Mouse (Mus musculus) urinary bladder, adult 2 months (tissue): ENCODE measurements around the gene Mga. TPM values are rescaled to one million over a fixed set of nuclear protein-coding genes. Genes with fewer than 3 reads are reported as not detected.

Experiments used
- DNase-seq: peaks from one replicate; pipeline ENCODE4 v3.0.0; 2022; ENCODE audit warnings: low spot score
- polyA plus RNA-seq: library from polyadenylated mRNA; depleted of rRNA; stranded (reverse); fragments of >200 nt; gene quantifications from 2 replicates; pipeline ENCODE4 v1.2.3, GENCODE M21; 2012; rRNA removed

Mga gene
- polyA plus RNA-seq: 12.9 and 15.1 TPM in 2 replicates

DNA sequence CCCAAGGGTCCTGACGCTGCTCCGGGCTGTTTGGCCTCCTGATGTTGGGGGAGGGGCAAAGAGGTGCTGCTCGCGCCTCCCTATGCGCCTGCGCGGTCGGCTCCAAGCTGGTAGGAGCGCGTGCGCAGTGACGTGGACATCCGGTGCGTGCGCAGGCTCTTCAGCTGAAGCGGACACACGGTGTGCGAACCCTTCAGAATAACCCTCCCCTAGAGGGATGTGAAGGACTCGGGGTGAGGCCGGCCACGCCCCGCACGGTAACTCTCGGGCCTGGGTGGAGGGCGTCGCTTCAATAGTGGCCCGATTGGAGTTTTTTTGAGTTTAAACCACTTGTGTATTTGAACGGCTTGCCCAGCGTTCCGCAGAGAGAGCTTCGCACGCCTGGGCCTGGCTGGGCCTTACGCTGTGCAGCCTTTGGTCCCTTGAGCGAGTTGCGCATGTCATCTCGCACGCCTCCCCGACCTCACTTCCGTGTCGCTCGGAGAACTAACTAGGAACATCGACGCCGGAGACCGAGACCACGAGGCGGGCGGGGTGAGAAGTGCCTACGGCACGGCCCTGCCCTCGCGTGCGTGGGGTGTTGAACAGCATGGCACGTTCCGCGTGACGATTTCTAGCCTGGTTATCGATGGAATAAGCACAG lies at the start of gene Mga:
TSS of gene Mga (plus strand) at position 139 of the 643 bp plus-strand sequence.
- DNase-seq: peak; percentile 90

DNA sequence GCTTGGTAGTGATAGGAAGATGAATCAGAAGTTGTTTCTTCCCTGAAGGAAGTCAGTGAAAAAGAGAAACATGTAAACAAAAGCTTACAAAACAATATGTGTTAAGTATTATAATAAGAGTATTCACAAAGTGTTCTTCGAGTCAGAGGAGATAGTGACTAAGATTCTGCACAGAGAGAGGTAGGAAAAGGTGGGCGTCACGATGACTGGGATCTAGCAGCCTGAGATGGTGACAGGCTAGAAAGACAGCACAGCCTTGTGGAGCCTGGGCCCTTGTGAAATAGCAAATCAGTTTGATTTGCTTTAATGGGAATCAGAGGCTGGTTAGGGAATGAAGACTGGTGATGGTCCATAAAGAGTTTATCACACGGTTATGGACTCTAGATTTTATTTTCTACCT lies 43.2 kb upstream of the Mga start:
- DNase-seq: no peak

DNA sequence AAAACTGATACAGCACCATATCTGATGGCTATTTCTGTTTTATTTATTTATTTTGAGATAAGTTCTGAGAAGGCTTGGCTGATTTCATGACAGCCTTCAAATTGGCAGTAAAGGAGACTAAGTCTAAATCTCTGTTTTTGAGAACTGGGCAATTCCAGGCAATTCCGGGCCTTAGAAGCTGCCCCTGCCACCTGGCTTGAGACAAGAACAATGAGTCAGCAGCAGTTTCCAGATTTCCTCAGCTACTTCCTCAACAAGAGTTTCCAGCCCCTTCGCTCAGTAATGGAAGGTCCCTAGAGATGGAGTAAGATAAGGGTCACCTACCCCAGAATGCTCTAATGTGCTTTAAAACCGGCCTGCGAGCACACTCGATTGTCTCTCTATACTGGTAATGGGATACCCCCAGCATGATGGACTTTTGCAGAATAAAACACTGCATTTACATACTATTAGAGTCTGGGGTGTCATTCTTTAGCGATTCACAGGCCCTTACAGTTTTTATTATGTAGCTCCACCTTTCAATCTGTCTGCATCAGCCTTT lies 41.6 kb upstream of the Mga start:
- DNase-seq: no peak

DNA sequence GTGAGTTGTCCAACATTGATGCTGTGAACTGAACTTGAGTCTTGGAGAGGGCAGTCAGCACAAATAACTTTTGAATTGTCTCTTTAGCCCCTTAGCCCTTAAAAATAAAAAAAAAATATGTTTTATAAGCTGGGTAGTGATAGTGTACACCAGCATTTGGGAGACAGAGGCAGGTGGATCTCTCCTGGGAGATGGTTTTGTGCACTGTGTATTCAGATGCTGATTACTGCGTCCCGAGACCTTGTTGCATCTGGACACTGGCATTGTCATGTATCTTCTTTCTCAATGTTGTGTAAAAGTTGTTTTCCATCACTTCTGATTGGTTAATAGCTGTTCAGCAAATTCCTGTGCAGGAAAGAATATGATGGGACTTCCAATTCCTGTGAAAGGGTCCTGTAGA lies 39.7 kb upstream of the Mga start:
- no peak for DNase-seq

DNA sequence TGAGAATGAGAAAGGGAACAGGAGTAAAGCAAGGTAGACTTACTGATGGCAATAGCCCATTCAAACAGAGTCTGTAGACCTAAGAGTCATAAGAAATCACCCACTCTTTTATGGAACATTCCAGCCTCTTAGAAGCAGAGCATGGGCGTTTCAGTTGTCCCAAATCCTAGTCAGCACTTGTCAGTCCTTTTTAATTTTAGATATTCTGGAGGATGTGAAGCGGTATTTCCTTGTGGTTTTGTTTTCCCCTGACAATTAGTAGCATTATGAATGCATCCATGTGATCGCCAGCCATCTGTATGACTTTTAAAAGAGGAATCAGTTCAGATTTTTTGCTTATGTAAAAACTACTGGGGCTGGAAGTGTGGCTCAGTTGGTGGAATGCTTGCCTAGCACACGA lies 32.5 kb upstream of the Mga start:
- no peak for DNase-seq

DNA sequence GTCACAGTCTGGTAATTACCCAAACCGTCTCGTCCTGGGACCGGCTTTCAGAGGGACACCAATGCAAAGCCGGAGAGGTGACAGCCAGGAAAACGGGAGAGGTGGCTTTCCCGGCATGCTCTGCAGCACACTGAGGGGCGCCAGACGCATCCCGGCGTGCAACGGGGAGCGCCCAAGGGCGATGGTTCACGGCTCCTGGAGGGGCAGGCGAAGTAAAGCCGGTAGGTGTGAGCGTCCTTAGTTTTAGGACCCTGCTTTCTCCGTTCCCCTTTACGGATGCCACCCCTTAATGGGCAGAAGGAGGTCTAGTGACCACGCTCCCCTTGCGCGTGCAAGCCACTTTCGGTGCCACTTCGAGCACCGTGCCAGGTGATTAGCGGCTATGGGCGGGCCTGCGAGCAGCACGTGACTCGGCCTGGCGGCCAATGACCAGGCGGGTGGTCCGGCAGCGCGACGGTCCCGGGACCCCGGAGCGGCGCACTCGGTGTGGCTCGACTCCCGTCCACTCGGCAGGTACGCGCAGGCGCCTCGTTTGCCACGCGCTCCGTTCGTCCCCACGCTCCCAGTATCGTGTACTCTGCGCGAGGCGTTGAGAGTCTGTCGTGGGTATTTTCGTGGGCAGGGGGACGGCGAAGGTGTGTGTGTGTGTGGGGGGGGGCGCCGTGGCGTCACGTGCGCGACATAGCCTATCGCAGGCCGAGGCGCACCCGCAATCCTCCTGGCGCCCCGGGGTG lies 24.5 kb upstream of the Mga start:
- DNase-seq: peak; percentile 70

DNA sequence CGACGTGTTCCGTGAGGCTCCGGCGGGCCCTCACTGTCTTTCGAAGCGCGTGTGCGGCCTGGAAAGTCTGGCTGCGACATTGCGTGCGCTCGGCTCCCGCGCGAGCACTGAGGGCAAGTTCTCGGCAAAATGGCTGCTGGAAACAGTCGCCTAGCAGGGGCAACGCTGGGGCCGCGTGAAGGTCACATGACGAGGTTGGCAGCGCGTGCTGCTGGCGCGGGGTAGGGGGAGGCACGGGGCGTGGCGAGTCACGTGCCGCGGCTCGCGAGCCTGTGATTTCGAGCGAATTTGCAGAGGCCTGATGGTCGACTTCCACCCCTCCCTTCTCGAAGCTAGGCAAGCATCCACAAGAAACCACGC lies 23.9 kb upstream of the Mga start:
- no peak for DNase-seq

DNA sequence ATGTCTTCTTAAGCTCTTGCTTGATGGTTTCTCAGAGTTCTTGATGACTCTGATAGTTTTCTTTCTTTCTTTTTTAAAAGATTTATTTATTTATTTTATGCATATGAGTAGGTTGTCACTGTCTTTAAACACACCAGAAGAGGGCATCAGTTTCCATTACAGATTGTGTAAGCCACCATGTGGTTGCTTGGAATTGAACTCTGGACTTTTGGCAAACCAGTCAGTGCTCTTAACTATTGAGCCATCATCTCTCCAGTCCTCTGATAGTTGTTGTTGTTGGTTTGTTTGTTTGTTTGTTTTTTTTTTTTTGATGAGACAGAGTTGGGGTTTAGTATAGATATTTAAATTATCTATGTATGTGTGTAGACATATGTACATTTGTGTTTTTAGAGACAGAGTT lies 21.0 kb upstream of the Mga start:
- no peak for DNase-seq

DNA sequence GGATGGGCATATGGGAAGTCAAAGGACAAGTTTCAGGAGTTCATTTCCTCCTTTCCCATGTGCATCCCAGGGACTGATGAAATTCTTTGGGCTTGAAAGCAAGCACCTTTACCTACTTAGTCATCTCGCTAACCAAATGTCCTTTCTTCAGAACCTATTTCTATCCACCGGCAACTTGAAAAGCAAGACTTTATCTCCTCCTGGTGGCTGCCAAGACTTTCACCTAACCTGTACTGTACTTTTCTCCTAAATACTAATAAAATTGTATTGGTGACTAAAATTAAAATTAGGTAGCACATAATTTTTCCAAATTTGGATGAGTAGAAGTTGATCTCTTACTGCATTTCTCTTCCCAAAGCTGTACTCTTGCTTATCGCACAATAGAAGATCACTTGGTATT lies 9.8 kb upstream of the Mga start:
- no peak for DNase-seq

DNA sequence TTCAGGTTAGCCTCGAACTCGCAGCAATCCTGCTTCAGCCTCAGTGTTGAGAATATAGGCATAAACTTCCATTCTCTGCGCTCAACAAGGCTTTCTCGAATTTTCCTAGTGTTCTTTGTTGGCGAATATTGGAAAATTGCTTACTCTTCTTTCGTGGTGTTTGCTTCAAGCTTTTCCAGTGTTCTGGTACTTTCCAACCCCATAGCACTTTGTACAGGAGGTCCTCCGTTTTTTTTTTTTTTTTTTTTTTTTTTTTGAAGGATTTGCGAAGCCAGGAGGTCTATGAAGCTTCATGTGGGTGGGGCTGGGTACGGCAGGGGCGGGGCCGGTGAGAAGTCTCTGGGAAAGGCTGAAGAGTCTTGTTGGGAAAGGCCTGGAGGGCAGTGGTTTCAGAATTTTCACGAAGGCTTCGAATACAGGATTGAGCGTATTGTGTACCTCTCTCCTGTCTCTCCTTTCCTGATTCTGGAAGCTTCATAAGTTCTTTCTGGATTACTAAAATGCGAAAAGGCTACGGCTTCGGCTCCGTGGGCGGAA lies 407 bp upstream of the Mga start:
- DNase-seq: no peak

DNA sequence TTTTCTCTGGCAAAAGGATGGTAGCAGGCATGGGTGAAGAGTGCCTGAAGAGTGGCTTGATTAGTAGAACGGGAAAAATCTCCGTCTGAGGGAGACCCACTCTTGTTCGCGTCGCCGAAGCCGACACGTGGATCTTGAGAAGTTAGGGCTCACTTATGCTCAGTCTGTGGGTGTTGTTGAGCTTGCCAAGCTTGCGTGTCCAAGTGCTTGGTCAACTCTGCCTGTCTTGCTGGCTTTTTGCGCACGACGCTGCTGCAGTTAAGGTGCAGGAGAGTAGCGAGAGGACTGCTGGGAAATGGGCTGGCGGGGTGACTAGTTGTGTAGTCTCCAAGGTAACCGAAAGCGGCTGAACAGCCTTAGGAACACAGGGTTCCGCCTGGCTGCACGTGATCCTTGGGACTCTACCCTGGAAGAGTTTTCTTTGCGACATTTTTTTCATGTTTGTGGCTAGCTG lies 1.1 kb downstream of the Mga start:
- peak; percentile 41 for DNase-seq

DNA sequence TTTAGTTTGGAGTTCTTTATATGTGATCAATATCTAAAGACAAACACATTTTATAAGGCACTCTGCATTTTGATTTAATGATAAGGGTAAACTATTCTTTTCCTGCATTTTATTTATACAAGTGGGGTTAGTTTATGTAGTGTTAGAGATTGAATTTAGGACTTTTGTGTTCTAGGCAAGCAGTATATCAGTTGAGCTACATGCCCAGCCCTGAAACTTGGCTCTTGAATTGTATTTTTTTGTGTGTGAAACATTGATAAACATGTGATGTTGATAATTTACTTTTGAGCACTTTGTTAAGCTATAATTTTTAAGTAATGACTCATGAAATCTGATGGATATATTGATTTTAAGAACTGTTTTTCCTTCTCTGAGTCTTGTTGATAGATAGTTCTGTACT lies 19.0 kb downstream of the Mga start:
- no peak for DNase-seq

DNA sequence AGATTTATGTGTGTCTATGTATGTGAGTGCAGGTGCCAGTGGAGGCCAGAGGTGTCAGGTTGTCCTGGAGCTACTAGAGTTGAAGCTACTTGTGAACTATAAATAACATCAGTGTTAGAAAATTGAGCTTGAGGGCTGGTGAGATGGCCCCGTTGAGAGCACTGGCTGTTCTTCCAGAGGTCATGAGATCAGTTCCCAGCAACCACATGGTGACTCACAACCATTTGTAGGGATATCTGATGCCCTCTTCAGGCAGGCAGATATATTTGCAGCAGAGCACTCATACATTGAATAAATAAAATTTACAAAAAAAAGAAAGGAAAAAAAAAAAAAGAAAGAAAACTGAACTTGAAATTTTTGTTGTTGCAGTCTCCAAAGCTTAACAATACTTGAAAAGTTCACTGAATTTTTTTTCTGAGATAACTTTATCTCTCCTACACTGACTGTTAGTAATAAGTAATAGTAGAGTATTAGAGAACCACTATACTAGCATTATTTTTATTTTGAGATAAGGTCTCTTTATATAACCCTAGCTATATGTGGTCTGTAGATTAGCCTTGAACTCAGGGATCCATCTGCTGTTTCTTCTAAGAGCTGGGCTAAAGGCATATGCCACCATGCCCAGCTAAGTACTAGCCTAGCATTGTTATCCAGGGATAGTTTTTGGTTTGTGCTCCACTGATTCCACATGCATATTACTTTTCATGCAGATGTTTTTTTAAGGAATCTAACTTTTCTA lies 20.8 kb downstream of the Mga start:
- no peak for DNase-seq

DNA sequence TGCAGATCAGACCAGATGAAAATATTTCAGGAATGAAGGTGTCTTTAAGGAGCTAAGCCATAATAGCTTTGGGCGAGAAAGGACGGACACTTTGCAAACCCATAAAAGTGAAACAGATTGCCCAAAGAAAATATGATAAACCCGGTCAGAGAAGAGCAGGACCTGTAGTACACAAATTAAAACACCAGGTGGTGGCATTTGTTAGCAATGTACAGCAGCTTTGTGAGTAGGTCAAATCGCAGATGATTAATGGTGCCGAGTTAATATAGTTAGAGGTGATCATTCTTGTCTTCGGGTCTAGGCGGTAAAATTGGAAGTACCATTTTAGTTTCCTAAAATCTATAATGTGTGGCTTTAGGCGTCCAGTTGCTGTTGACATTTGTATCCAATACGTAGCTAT lies 73.5 kb downstream of the Mga start:
- DNase-seq: no peak

DNA sequence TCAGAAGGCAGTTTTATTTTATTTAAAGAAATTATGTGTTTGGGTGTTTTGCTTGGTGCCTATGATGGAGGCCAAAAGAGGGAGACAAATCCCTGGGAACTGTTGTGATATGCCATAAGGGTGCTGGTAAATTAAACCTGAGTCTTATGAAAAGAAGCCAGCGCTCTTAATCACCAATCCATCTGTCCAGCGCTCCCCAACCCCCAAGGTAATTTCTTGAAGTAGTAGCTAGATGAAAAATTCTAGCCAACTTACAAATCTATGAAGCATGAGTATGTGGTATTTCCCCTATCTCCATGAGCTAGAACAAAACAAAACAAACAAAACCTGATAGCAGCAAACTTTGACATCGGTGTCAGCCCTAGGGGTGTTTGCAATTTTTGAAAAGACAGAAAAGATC lies 74.3 kb downstream of the Mga start:
- no peak for DNase-seq

DNA sequence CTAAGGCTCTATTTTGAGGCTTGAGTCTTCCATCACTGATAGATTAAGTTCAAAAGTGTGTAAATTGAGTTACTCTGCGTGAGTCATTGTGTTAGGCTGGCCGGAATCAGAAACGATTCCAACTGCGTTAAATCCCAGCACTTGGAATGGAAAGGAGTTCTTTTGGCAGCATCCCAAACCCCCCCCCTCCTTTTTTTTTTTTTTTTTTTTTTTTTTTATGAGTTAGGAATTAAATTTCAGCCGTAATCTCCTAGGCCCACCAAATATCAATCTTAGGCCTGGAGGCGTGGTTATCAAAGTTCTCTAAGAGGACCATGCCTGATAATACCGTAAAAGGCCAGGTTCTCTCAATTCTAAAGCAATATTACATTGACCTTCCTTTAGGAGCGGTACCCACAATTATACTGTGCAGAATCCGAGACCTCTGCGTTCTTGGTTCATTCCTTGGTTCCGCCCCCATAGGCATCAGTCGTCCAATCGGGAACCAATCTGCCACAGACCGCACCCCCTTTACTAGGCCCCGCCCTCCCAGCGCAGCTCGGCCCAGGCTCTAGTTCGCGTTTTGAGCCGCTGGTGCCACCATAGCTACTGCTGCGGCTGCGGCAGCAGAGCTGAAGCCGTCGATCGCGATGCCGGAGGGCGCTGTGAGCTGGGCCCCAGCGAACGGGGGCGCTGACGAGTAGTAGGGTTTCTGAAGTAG lies 75.0 kb downstream of the Mga start:
- DNase-seq: peak; percentile 90

DNA sequence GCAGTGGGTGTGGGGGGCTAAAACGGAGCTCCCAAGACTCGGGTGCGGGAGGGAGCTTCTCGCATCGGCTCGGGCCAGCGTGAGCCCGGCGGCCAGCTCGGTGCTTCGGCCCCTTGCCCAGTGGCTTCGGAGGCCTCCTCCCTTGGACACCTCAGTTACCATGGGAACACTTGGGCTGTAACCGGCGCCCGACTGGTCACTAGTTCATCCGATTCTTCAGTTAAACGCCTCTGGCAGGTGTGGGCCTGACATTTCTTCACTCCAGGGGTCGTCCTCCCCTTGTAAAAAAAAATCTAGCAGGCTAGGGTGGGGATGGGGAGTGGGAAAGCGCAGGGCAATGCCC lies 75.5 kb downstream of the Mga start, which contains the start of gene Mapkbp1:
TSS of gene Mapkbp1 (plus strand) at position 163 of the 343 bp plus-strand sequence.
- no peak for DNase-seq

DNA sequence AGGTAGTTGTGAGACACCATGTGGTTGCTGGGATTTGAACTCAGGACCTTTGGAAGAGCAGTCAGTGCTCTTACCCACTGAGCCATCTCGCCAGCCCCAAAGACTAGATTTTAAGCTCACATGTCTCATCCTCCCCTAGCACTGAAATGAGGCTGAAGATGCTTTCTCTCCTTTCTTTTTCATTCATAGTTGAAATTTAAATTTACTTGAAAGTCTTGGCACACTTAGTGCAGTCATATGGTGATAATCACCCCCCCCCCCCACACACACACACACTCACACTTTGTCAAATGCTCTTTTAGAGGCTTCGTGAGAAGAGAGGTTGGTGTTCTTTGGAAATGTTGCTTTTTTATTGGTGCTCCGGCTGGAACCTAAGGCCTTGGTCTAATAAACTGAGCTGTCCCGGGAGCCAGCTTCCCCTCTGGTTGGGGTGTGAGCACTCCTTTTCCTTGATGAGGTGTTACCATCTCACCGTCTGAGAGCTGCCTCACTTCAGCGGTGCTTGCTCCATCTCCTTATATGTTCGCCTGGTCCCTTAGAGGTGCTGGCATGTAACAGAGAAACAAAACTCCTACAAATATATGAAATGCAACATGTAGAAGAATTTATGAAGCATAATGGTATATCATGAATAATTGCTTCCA lies 83.4 kb downstream of the Mga start:
- no peak for DNase-seq

DNA sequence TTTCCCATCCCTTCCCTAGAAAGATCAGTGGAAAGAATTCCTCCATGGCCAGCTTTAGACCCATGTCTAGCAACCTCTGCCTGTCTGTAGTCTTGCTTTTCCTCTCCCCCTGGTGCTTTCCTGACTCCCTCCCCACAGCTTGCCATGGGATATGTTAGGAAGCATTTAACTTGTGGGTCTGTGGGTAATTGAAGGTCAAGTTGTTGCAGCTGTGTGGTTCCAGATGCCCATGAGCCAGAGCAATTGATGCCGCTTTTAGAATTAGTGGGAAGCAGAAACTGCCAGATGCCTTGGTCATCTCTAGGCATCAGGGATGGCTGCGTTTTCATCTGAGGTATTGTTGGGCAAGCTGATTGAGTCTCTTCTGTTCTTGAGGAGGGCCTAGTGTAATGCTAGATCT lies 84.6 kb downstream of the Mga start:
- no peak for DNase-seq

DNA sequence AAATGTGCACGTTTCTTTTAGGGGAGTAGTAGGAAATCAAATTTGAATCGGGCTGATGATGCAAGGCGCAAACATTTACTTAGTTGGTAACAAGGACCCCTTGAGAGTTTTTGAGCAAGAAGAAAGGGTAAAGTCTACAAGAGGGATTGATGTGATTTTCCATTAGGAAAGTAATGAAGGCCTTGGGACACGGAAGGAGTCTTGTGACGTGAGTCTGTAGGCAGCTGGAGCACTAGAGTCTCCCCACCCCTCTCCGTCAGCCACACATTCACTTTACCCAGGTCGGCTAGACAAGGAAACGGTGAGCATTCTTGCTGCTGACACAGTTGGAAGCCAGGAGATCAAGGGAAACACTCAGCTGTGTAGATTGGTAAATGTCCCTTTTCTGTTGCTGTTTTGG lies 88.8 kb downstream of the Mga start:
- DNase-seq: no peak

DNA sequence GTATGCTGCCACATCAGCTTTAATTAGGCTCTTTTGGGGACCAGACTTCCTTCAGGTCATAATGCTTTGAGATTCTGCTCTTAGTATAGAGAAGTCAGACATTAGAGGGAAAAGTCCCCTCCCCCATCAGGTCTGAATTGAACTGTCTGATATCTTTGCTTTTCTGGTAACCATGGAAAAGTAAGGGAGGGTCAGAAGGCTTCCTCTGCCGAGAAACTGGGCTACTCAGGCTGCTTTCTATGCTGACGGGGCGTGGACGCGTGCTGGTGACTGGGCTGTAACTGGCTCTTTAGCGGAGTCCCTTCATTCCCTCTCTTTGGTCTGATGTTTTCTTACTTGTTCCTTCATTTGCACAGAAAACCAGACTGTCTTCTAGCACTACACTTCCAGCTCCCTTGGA lies 89.3 kb downstream of the Mga start:
- no peak for DNase-seq
